Mouse (Mus musculus) forebrain, embryonic 10.5 days (tissue): Measurements from ENCODE around the gene Ap1m2. TPM values are rescaled to one million over a fixed set of nuclear protein-coding genes. Genes with fewer than 3 reads are reported as not detected.
"Not testable (repeated sequence)": the region's sequence is repeated elsewhere in the genome, so short reads cannot be mapped to it uniquely, and the experiment has no call there.

Source experiments
- DNase-seq: peaks from one replicate; pipeline ENCODE4 v3.0.0-alpha.2; 2017; ENCODE audit warnings: low spot score; ENCODE audit errors: extremely low spot score
- H3K27ac ChIP-seq: fragments of 300-500 bp; sonication (generic); 2 replicates; pipeline ENCODE4 v1.5.1; 2016; ENCODE audit warnings: mild to moderate bottlenecking
- H3K27me3 ChIP-seq: fragments of 300-500 bp; sonication (generic); 2 replicates; pipeline ENCODE4 v1.6.1; 2016; ENCODE audit warnings: mild to moderate bottlenecking; ENCODE audit not compliant: poor library complexity, severe bottlenecking
- H3K36me3 ChIP-seq: fragments of 300-500 bp; sonication (generic); replicated peaks from 2 replicates; pipeline ENCODE4 v1.6.1; 2016; ENCODE audit warnings: mild to moderate bottlenecking, moderate library complexity
- H3K4me1 ChIP-seq: fragments of 300-500 bp; sonication (generic); 2 replicates; pipeline ENCODE4 v1.6.1; 2016
- H3K4me3 ChIP-seq: fragments of 300-500 bp; sonication (generic); 2 replicates; pipeline ENCODE4 v1.5.1; 2016; ENCODE audit warnings: mild to moderate bottlenecking, moderate library complexity
- H3K9me3 ChIP-seq: fragments of 300-500 bp; sonication (generic); 2 replicates; pipeline ENCODE4 v1.6.1; 2016; ENCODE audit warnings: mild to moderate bottlenecking, moderate library complexity
- WGBS: fragments of 180-500 bp; shearing (Covaris S2); methylation state at CpG from one replicate; pipeline ENCODE4 v1.1.7; 2016; 5-methylcytosine and 5-hydroxymethylcytosine counted together
- polyA plus RNA-seq: library from polyadenylated mRNA; unstranded; fragments of >200 nt; fragmentation: Nextera tagmentation; extraction: Ambion mirVana; gene quantifications from 2 replicates; pipeline ENCODE4 v1.2.1, GENCODE M21; 2016

Gene Ap1m2
- polyA plus RNA-seq, 1 experiment from 2014 or later, result 8.5 TPM

GRCm38 (mm10) chr9:21276307-21276706 lies 35.8 kb downstream of the Ap1m2 start:
- 87% methylated on average over 8 of the region's 8 CpGs for WGBS
- Histone ChIP-seq H3K9me3 (no peaks in the 10 kb centered on the region), H3K4me3 (no peak overlapping the region), H3K27ac (no peak overlapping the region), H3K4me1 (no peaks in the 10 kb centered on the region), H3K27me3 (no peaks in the 10 kb centered on the region), H3K36me3 (peaks cover 99% of the 10 kb centered on the region)
- DNase-seq, result no peak

- peaks cover 99% of the 10 kb centered on the region for H3K36me3 ChIP-seq
- H3K9me3 ChIP-seq, result no peaks in the 10 kb centered on the region
- H3K4me3 ChIP-seq, result no peak overlapping the region
- no peak for DNase-seq
- 89% methylated on average over 12 of the region's 12 CpGs for WGBS
- H3K27ac ChIP-seq, result no peak overlapping the region
- no peaks in the 10 kb centered on the region for H3K4me1 ChIP-seq
- H3K27me3 ChIP-seq, result no peaks in the 10 kb centered on the region
Observed at GRCm38 (mm10) chr9:21275727-21276126, 36.4 kb downstream of the Ap1m2 start.

GRCm38 (mm10) chr9:21275013-21275710 lies 37.0 kb downstream of the Ap1m2 start:
- H3K4me1 ChIP-seq, result no peaks in the 10 kb centered on the region
- H3K36me3 ChIP-seq, result peaks cover 100% of the 10 kb centered on the region
- no peak overlapping the region for H3K27ac ChIP-seq
- H3K9me3 ChIP-seq, result no peaks in the 10 kb centered on the region
- 89% methylated on average over 7 of the region's 7 CpGs for WGBS
- no peak for DNase-seq
- H3K27me3 ChIP-seq, result no peaks in the 10 kb centered on the region
- no peak overlapping the region for H3K4me3 ChIP-seq

- H3K27me3 ChIP-seq, result no peaks in the 10 kb centered on the region
- H3K4me1 ChIP-seq, result no peaks in the 10 kb centered on the region
- H3K9me3 ChIP-seq, result no peaks in the 10 kb centered on the region
- 94% methylated on average over 3 of the region's 3 CpGs for WGBS
- H3K4me3 ChIP-seq, result no peak overlapping the region
- H3K36me3 ChIP-seq, result peaks cover 100% of the 10 kb centered on the region
- H3K27ac ChIP-seq, result no peak overlapping the region
- no peak for DNase-seq
Observed at GRCm38 (mm10) chr9:21274336-21274735, 37.8 kb downstream of the Ap1m2 start.

- Histone ChIP-seq H3K27me3 (no peaks in the 10 kb centered on the region), H3K4me1 (no peaks in the 10 kb centered on the region), H3K36me3 (peaks cover 100% of the 10 kb centered on the region), H3K4me3 (no peak overlapping the region), H3K27ac (no peak overlapping the region), H3K9me3 (no peaks in the 10 kb centered on the region)
- no peak for DNase-seq
- WGBS, result 85% methylated on average over 7 of the region's 7 CpGs
Observed at GRCm38 (mm10) chr9:21273520-21274228, 38.5 kb downstream of the Ap1m2 start.

GRCm38 (mm10) chr9:21273094-21273493 lies 39.0 kb downstream of the Ap1m2 start:
- Histone ChIP-seq H3K36me3 (peaks cover 100% of the 10 kb centered on the region), H3K9me3 (no peaks in the 10 kb centered on the region), H3K27ac (no peak overlapping the region), H3K4me3 (no peak overlapping the region), H3K27me3 (no peaks in the 10 kb centered on the region), H3K4me1 (no peaks in the 10 kb centered on the region)
- no peak for DNase-seq
- 92% methylated on average over 8 of the region's 8 CpGs for WGBS

- Histone ChIP-seq H3K36me3 (peaks cover 99% of the 10 kb centered on the region), H3K9me3 (no peaks in the 10 kb centered on the region)
- 89% methylated on average over 9 of the region's 9 CpGs for WGBS
Observed at GRCm38 (mm10) chr9:21272391-21272790, 39.7 kb downstream of the Ap1m2 start.

GRCm38 (mm10) chr9:21269590-21269989 lies 42.5 kb downstream of the Ap1m2 start:
- peaks cover 81% of the 10 kb centered on the region for H3K36me3 ChIP-seq
- WGBS, result 91% methylated on average over 5 of the region's 5 CpGs

More at GRCm38 (mm10) chr9:21272391-21272790, 39.7 kb downstream of the Ap1m2 start:
- Histone ChIP-seq H3K27ac (no peak overlapping the region), H3K4me1 (no peaks in the 10 kb centered on the region), H3K4me3 (no peak overlapping the region), H3K27me3 (no peaks in the 10 kb centered on the region)
- no peak for DNase-seq

GRCm38 (mm10) chr9:21268305-21268704 lies 43.8 kb downstream of the Ap1m2 start:
- Histone ChIP-seq H3K27me3 (no peaks in the 10 kb centered on the region), H3K9me3 (no peaks in the 10 kb centered on the region), H3K27ac (no peak overlapping the region), H3K4me3 (no peak overlapping the region), H3K4me1 (peaks cover 25% of the 10 kb centered on the region), H3K36me3 (peaks cover 68% of the 10 kb centered on the region)
- 94% methylated on average over 16 of the region's 16 CpGs for WGBS
- DNase-seq, result no peak

More at GRCm38 (mm10) chr9:21269590-21269989, 42.5 kb downstream of the Ap1m2 start:
- H3K27ac ChIP-seq, H3K4me3 ChIP-seq, H3K27me3 ChIP-seq, DNase-seq, H3K9me3 ChIP-seq: not testable (repeated sequence)
- peaks cover 21% of the 10 kb centered on the region for H3K4me1 ChIP-seq

- H3K4me3 ChIP-seq, result peak overlapping the region; percentile 92; the same call in 1 of the 2 replicates
- no peak overlapping the region for H3K27ac ChIP-seq
- H3K36me3 ChIP-seq, result peaks cover 54% of the 10 kb centered on the region
- H3K9me3 ChIP-seq, result no peaks in the 10 kb centered on the region
- peaks cover 25% of the 10 kb centered on the region for H3K4me1 ChIP-seq
- no peaks in the 10 kb centered on the region for H3K27me3 ChIP-seq
- 95% methylated on average over 5 of the region's 5 CpGs for WGBS
- DNase-seq, result no peak
Observed at GRCm38 (mm10) chr9:21266889-21267288, 45.2 kb downstream of the Ap1m2 start.

- H3K36me3 ChIP-seq, result peaks cover 41% of the 10 kb centered on the region
- H3K27ac ChIP-seq, result peak overlapping the region; percentile 93
- DNase-seq, result no peak
Observed at GRCm38 (mm10) chr9:21265611-21266010, 46.5 kb downstream of the Ap1m2 start.

GRCm38 (mm10) chr9:21265000-21265561 lies 47.1 kb downstream of the Ap1m2 start, which contains the start of gene Atg4d:
Gene Atg4d (plus strand): TSS chr9:21265293.
- Histone ChIP-seq H3K27ac (peak within 1 kb of the TSS; percentile 93), H3K9me3 (no peaks in the 10 kb centered on the region), H3K4me3 (peak within 1 kb of the TSS; percentile 92), H3K27me3 (no peaks in the 10 kb centered on the region), H3K4me1 (peaks cover 25% of the 10 kb centered on the region), H3K36me3 (peaks cover 36% of the 10 kb centered on the region)
- DNase-seq, result peak; percentile 99
- under 1% methylated on average over 49 of the region's 49 CpGs for WGBS

More at GRCm38 (mm10) chr9:21265611-21266010, 46.5 kb downstream of the Ap1m2 start:
- Histone ChIP-seq H3K4me1 (peaks cover 25% of the 10 kb centered on the region), H3K4me3 (peak overlapping the region; percentile 92), H3K27me3 (no peaks in the 10 kb centered on the region), H3K9me3 (no peaks in the 10 kb centered on the region)
- 7% methylated on average over 11 of the region's 11 CpGs for WGBS
